Mouse (Mus musculus) CH12.LX (cell line): ENCODE measurements around the gene Vmn1r215.

Experiments
- E2F4 ChIP-seq: IDR thresholded peaks from 2 replicates; pipeline ENCODE4 v1.6.1; 2011; ENCODE audit warnings: low read depth, low read length, improper control_type of control experiment; ENCODE audit not compliant: insufficient replicate concordance
- KAT2A ChIP-seq: IDR thresholded peaks from 2 replicates; pipeline ENCODE4 v1.6.1; 2012; ENCODE audit warnings: low read length, improper control_type of control experiment, inconsistent platforms; ENCODE audit not compliant: insufficient replicate concordance
- MAZ ChIP-seq: IDR thresholded peaks from 2 replicates; pipeline ENCODE4 v1.6.1; 2012; ENCODE audit warnings: low read depth, mild to moderate bottlenecking, inconsistent platforms, low read length, improper control_type of control experiment, moderate library complexity
- POLR2A ChIP-seq: IDR thresholded peaks from 2 replicates; pipeline ENCODE4 v1.6.1; 2011; ENCODE audit warnings: low read depth, mild to moderate bottlenecking, improper control_type of control experiment, low read length
- POLR2AphosphoS2 ChIP-seq: IDR thresholded peaks from 2 replicates; pipeline ENCODE4 v1.6.1; 2011; ENCODE audit warnings: low read depth, low read length, improper control_type of control experiment

DNA sequence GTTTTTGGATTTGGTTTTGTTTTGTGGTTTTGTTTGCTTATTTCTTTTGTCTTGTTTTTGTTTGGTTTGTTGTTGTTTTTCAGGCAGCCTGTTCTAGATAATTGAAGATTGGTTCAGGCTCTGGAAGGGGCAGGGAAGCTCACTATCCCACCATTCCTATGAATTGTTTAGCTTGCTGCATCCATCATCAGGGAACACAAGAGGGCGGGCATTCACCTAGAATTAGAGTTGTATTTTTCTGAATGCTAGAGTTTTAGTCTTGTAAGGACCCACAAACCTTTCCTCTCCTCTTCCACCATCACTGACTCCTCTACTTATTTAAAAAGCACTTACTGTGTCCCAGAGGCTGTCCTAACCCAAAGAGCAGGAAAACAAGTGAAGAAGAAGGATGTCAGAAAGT lies 10.0 kb upstream of the Vmn1r215 start:
- TF ChIP-seq KAT2A, result no peak
- TF ChIP-seq POLR2A, result no peak
- TF ChIP-seq POLR2AphosphoS2, result no peak
- no peak for TF ChIP-seq E2F4
- no peak for TF ChIP-seq MAZ
